Mouse (Mus musculus): ENCODE data around the gene Pkmyt1. TPM values are rescaled to one million over a fixed set of nuclear protein-coding genes. Genes with fewer than 3 reads are reported as not detected.

Gene Pkmyt1
- polyA plus RNA-seq, 1 experiment from 2014 or later: 57.9 TPM

GRCm38 (mm10) chr17:23776216-23776615 lies 50.1 kb downstream of the Pkmyt1 start:
- H3K27ac ChIP-seq (ENCODE audit: low read depth): no peak overlapping the region
- no peaks in the 10 kb centered on the region for H3K36me3 ChIP-seq (ENCODE audit: control insufficient read depth, insufficient read depth, low read length)
- no peak for ATAC-seq (replicated peaks; ENCODE audit: low FRiP score, low TSS enrichment, low read depth)
- WGBS: 77% methylated on average over 10 of the region's 10 CpGs
- no peak for DNase-seq (ENCODE audit: low spot score)
- H3K4me1 ChIP-seq (replicated peaks; ENCODE audit: control insufficient read depth, insufficient read depth, low read length): no peaks in the 10 kb centered on the region
- H3K27me3 ChIP-seq (replicated peaks; ENCODE audit: control insufficient read depth, insufficient read depth, low read length): no peaks in the 10 kb centered on the region
- no peaks in the 10 kb centered on the region for H3K9me3 ChIP-seq (ENCODE audit: control insufficient read depth, low read length)
- H3K4me3 ChIP-seq (ENCODE audit: low read depth, low read length): no peak overlapping the region
- H3K4me2 ChIP-seq (ENCODE audit: low read length): no peak overlapping the region
- H3K9ac ChIP-seq (ENCODE audit: low read length): no peak overlapping the region

DNA sequence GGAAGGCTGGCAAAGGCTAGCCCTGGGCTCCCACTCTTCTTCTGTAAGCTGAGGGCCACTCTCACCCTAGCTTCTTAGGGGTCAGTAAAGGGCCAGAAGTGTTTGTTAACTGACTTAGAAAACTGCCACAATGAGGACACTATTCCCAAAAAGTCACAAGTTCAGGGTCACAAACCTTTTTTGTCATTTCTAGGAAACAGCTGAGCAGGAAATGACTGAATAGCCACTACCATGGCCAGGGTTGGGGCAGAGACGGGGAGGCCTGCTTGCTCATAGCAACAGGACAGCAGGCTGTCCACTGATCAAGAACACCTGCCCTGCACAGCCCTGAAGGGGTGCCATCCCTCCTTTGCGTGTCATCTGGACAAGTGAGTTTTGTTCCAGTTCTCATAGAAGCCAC lies 51.0 kb downstream of the Pkmyt1 start:
- no peak overlapping the region for H3K4me3 ChIP-seq (ENCODE audit: low read depth, low read length)
- H3K27ac ChIP-seq (ENCODE audit: low read depth): no peak overlapping the region
- H3K27me3 ChIP-seq (replicated peaks; ENCODE audit: control insufficient read depth, insufficient read depth, low read length): no peaks in the 10 kb centered on the region
- H3K4me1 ChIP-seq (replicated peaks; ENCODE audit: control insufficient read depth, insufficient read depth, low read length): no peaks in the 10 kb centered on the region
- H3K36me3 ChIP-seq (ENCODE audit: control insufficient read depth, insufficient read depth, low read length): no peaks in the 10 kb centered on the region
- WGBS: 76% methylated on average over 2 of the region's 2 CpGs
- no peak overlapping the region for H3K4me2 ChIP-seq (ENCODE audit: low read length)
- no peaks in the 10 kb centered on the region for H3K9me3 ChIP-seq (ENCODE audit: control insufficient read depth, low read length)
- ATAC-seq (replicated peaks; ENCODE audit: low FRiP score, low TSS enrichment, low read depth) (no peak), DNase-seq (ENCODE audit: low spot score) (no peak)
- no peak overlapping the region for H3K9ac ChIP-seq (ENCODE audit: low read length)

GRCm38 (mm10) chr17:23778447-23778846 lies 52.3 kb downstream of the Pkmyt1 start:
- DNase-seq (ENCODE audit: low spot score) (no peak), ATAC-seq (replicated peaks; ENCODE audit: low FRiP score, low TSS enrichment, low read depth) (no peak)
- H3K36me3 ChIP-seq (ENCODE audit: control insufficient read depth, insufficient read depth, low read length): no peaks in the 10 kb centered on the region
- H3K4me1 ChIP-seq (replicated peaks; ENCODE audit: control insufficient read depth, insufficient read depth, low read length): no peaks in the 10 kb centered on the region
- 44% methylated on average over 2 of the region's 2 CpGs for WGBS
- no peak overlapping the region for H3K4me2 ChIP-seq (ENCODE audit: low read length)
- H3K4me3 ChIP-seq (ENCODE audit: low read depth, low read length): no peak overlapping the region
- H3K27me3 ChIP-seq (replicated peaks; ENCODE audit: control insufficient read depth, insufficient read depth, low read length): no peaks in the 10 kb centered on the region
- no peaks in the 10 kb centered on the region for H3K9me3 ChIP-seq (ENCODE audit: control insufficient read depth, low read length)
- H3K9ac ChIP-seq (ENCODE audit: low read length): no peak overlapping the region
- H3K27ac ChIP-seq (ENCODE audit: low read depth): no peak overlapping the region

DNA sequence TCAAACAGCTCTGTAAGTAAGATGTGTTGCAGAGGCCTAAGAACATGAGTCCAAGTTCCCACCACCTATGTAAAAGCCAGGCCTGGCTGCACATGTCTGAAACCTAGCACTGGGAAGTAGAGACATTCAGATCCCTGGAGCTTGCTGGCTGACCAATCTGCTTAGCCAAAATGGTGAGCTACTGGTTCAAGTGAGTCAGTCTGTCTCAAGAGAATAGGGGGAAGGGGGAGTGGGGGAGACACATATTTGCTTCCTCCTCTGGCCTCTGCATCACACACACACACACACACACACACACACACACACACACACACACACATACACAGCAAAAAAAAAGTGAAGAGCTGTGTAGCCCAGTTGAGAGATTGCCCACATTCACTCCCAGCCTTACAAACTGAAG lies 57.2 kb downstream of the Pkmyt1 start:
- no peak for DNase-seq (ENCODE audit: low spot score)

DNA sequence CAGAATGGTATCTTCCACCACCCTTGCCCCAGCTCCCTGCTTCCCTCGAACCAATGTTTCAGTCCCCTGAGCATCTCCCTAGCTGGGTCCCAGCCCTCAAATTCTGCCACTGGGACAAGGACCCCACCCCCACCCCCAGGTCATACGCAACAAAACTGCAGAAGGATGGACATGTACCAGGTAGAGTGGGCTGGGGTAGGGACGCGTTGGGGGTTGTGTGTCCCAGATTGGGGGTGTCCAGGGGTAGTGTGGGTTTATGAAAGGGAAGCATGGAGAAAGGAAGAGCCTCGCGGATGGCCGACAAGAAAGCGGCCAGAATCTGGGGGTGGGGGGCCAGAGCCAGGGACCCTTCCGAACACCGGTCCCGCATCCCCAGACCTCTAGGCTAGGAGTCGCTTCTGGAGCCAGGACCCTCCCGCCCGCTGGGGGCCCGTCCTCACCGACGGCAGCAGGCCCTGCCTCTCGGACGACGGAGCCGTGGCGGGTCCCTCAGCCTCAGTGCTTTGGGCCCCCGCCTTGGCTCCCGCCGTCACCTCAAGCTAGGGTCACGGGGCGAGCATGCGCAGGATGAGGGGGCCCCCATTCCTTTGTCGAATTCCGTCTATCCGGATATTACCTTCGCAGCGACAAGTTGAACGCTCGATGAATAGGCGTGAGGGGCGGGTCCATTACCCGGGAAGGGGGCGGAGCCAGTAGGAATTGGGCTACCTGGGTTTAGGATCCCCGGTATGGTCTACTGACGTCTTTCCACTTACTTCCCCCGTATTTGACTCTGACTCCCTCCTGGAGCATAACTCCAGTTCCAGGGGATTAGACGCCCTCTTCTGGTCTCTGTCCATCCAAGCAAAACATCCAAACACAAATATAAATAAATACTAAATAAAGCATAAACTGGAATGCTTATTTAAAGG lies 59.7 kb downstream of the Pkmyt1 start, which contains the start of gene Flywch2:
Flywch2 (minus strand) TSS at position 521 of the 911 bp plus-strand sequence.
- peak; percentile 83 for ATAC-seq (replicated peaks; ENCODE audit: low FRiP score, low TSS enrichment, low read depth)
- Histone ChIP-seq H3K4me2 (ENCODE audit: low read length) (peak within 1 kb of the TSS; percentile 89), H3K4me1 (replicated peaks; ENCODE audit: control insufficient read depth, insufficient read depth, low read length) (peaks cover 11% of the 10 kb centered on the region), H3K4me3 (ENCODE audit: low read depth, low read length) (peak within 1 kb of the TSS; percentile 60), H3K27me3 (replicated peaks; ENCODE audit: control insufficient read depth, insufficient read depth, low read length) (no peaks in the 10 kb centered on the region), H3K27ac (ENCODE audit: low read depth) (no peak within 1 kb of the TSS), H3K9ac (ENCODE audit: low read length) (peak within 1 kb of the TSS; percentile 59), H3K36me3 (ENCODE audit: control insufficient read depth, insufficient read depth, low read length) (no peaks in the 10 kb centered on the region), H3K9me3 (ENCODE audit: control insufficient read depth, low read length) (no peaks in the 10 kb centered on the region)
- 2% methylated on average over 33 of the region's 43 CpGs for WGBS
- DNase-seq (ENCODE audit: low spot score): peak; percentile 86

More for the DNA sequence above, 57.2 kb downstream of the Pkmyt1 start:
- Histone ChIP-seq H3K4me1 (replicated peaks; ENCODE audit: control insufficient read depth, insufficient read depth, low read length) (no peaks in the 10 kb centered on the region), H3K36me3 (ENCODE audit: control insufficient read depth, insufficient read depth, low read length) (no peaks in the 10 kb centered on the region), H3K9me3 (ENCODE audit: control insufficient read depth, low read length) (no peaks in the 10 kb centered on the region), H3K9ac (ENCODE audit: low read length) (no peak overlapping the region), H3K4me3 (ENCODE audit: low read depth, low read length) (no peak overlapping the region), H3K27ac (ENCODE audit: low read depth) (no peak overlapping the region), H3K27me3 (replicated peaks; ENCODE audit: control insufficient read depth, insufficient read depth, low read length) (no peaks in the 10 kb centered on the region), H3K4me2 (ENCODE audit: low read length) (no peak overlapping the region)
- ATAC-seq (replicated peaks; ENCODE audit: low FRiP score, low TSS enrichment, low read depth): no peak

Other genes with a start within 250 kb of the Pkmyt1 start
- not detected in 2 replicates for gene Vmn2r117, start 246.6 kb upstream of the Pkmyt1 start, polyA plus RNA-seq (2014; fragmentation: Nextera tagmentation; extraction: Ambion mirVana)
- 19.1 and 19.7 TPM in 2 replicates for gene Zfp213, start 162.1 kb upstream of the Pkmyt1 start, polyA plus RNA-seq (2014; fragmentation: Nextera tagmentation; extraction: Ambion mirVana)
- gene Zfp13, start 126.8 kb upstream of the Pkmyt1 start, polyA plus RNA-seq (2014; fragmentation: Nextera tagmentation; extraction: Ambion mirVana): 12.3 and 14.8 TPM in 2 replicates
- gene Zscan10, start 125.5 kb upstream of the Pkmyt1 start, polyA plus RNA-seq (2014; fragmentation: Nextera tagmentation; extraction: Ambion mirVana): 0.14 TPM in 1 of 2 replicates, not detected in the other
- 0.51 and 0.67 TPM in 2 replicates for gene Mmp25, start 81.1 kb upstream of the Pkmyt1 start, polyA plus RNA-seq (2014; fragmentation: Nextera tagmentation; extraction: Ambion mirVana)
- 1.5 and 2.1 TPM in 2 replicates for gene Bicdl2, start 65.8 kb upstream of the Pkmyt1 start, polyA plus RNA-seq (2014; fragmentation: Nextera tagmentation; extraction: Ambion mirVana)
- 83.3 and 84.8 TPM in 2 replicates for gene Hcfc1r1, start 52.7 kb upstream of the Pkmyt1 start, polyA plus RNA-seq (2014; fragmentation: Nextera tagmentation; extraction: Ambion mirVana)
- gene Thoc6, start 52.5 kb upstream of the Pkmyt1 start, polyA plus RNA-seq (2014; fragmentation: Nextera tagmentation; extraction: Ambion mirVana): 45.8 and 50.2 TPM in 2 replicates
- 23.3 and 24.4 TPM in 2 replicates for gene Tnfrsf12a, start 48.9 kb upstream of the Pkmyt1 start, polyA plus RNA-seq (2014; fragmentation: Nextera tagmentation; extraction: Ambion mirVana)
- 88.4 and 97.9 TPM in 2 replicates for gene Cldn6, start 47.1 kb upstream of the Pkmyt1 start, polyA plus RNA-seq (2014; fragmentation: Nextera tagmentation; extraction: Ambion mirVana)
- 1.1 and 1.3 TPM in 2 replicates for gene Cldn9, start 42.3 kb upstream of the Pkmyt1 start, polyA plus RNA-seq (2014; fragmentation: Nextera tagmentation; extraction: Ambion mirVana)
- gene 1520401A03Rik, start 3.6 kb upstream of the Pkmyt1 start, polyA plus RNA-seq (2014; fragmentation: Nextera tagmentation; extraction: Ambion mirVana): 0.04 TPM in 1 of 2 replicates, not detected in the other
- 18.4 and 18.6 TPM in 2 replicates for gene Paqr4, start 14.5 kb downstream of the Pkmyt1 start, polyA plus RNA-seq (2014; fragmentation: Nextera tagmentation; extraction: Ambion mirVana)
- 0.16 and 0.19 TPM in 2 replicates for gene Kremen2, start 19.5 kb downstream of the Pkmyt1 start, polyA plus RNA-seq (2014; fragmentation: Nextera tagmentation; extraction: Ambion mirVana)
- 58.6 and 69.4 TPM in 2 replicates for gene Flywch1, start 45.3 kb downstream of the Pkmyt1 start, polyA plus RNA-seq (2014; fragmentation: Nextera tagmentation; extraction: Ambion mirVana)
- gene Flywch2, start 59.7 kb downstream of the Pkmyt1 start, polyA plus RNA-seq (2014; fragmentation: Nextera tagmentation; extraction: Ambion mirVana): 21.2 and 21.5 TPM in 2 replicates
- gene Srrm2, start 64.2 kb downstream of the Pkmyt1 start, polyA plus RNA-seq (2014; fragmentation: Nextera tagmentation; extraction: Ambion mirVana): 451 and 452 TPM in 2 replicates
- gene Elob, start 102.8 kb downstream of the Pkmyt1 start, polyA plus RNA-seq (2014; fragmentation: Nextera tagmentation; extraction: Ambion mirVana): 1,105 and 1,121 TPM in 2 replicates
- 0.26 TPM in 1 of 2 replicates, not detected in the other for gene Prss33, start 109.7 kb downstream of the Pkmyt1 start, polyA plus RNA-seq (2014; fragmentation: Nextera tagmentation; extraction: Ambion mirVana)
- gene Prss32, start 117.5 kb downstream of the Pkmyt1 start, polyA plus RNA-seq (2014; fragmentation: Nextera tagmentation; extraction: Ambion mirVana): 1.1 and 1.5 TPM in 2 replicates
- 2.1 and 2.9 TPM in 2 replicates for gene Prss41, start 117.8 kb downstream of the Pkmyt1 start, polyA plus RNA-seq (2014; fragmentation: Nextera tagmentation; extraction: Ambion mirVana)
- gene Prss21, start 141.7 kb downstream of the Pkmyt1 start, polyA plus RNA-seq (2014; fragmentation: Nextera tagmentation; extraction: Ambion mirVana): not detected in 2 replicates
- gene Dcpp1, start 154.5 kb downstream of the Pkmyt1 start, polyA plus RNA-seq (2014; fragmentation: Nextera tagmentation; extraction: Ambion mirVana): not detected in 2 replicates
- not detected in 2 replicates for gene Dcpp2, start 154.5 kb downstream of the Pkmyt1 start, polyA plus RNA-seq (2014; fragmentation: Nextera tagmentation; extraction: Ambion mirVana)
- gene Dcpp3, start 191.1 kb downstream of the Pkmyt1 start, polyA plus RNA-seq (2014; fragmentation: Nextera tagmentation; extraction: Ambion mirVana): not detected in 2 replicates
- not detected in 2 replicates for gene Sbp, start 215.3 kb downstream of the Pkmyt1 start, polyA plus RNA-seq (2014; fragmentation: Nextera tagmentation; extraction: Ambion mirVana)
- gene Sbpl, start 228.9 kb downstream of the Pkmyt1 start, polyA plus RNA-seq (2014; fragmentation: Nextera tagmentation; extraction: Ambion mirVana): not detected in 2 replicates